Mouse (Mus musculus): Measurements from ENCODE around the gene Cys1.
A peak's percentile ranks its signal among the peaks of the same experiment; 100 is the strongest.

Cys1 gene

DNA sequence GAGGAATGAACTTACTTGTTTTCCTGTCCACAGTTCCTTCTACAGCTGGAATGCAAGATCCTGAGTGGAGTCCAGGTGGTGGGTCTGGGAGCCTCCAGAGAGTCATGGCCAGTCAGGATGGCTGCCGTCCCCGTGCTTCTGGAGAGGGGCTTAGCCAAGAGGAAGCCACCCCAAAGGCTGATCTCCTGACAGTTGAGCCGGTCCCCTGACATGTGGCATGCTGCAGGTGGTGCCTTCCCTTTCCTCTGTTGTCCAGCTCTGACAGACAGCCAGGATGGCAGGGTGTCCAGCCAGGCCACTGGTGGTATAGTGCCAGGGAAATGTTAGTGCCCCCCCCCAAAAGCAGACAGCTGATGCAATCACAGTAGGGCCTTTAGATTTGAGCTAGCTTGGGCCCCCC, 16.9 kb upstream of the Cys1 start:
- DNase-seq (ENCODE audit: extremely low spot score, low spot score), result no peak

DNA sequence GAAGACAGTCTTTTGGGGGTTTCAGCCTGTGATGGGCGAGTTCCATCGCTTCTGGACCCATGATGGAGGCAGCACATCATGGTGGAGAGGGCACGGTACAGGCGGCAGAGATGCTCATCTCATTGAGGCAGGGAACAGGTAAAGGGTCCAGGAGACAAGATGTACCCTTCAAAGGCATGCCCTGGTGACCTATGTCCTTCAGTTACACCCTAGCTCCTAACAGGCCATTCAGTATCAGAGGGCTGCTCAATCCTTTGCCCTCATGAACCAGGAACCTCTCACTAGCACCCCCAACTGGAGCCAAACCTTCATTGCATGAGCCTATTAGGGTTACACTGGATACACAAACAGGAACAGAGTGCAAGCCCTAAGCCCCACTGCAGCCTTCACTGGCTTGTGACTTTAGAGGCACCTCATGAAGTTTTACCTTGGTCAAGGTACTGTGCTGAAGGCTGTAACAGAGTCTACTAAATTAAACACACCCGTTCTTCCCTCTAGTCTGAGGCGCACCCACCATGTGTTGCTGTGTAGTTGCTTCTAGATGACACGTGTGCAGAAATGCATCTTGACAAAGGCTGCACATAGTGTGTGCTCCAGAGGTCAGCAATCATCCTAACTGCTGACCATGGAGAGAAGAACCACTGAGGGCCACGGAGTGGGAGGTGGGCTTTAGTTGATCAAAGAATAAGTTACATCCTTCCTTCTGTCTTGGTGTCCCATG, 16.0 kb upstream of the Cys1 start:
- DNase-seq (ENCODE audit: extremely low spot score, low spot score), result no peak

DNA sequence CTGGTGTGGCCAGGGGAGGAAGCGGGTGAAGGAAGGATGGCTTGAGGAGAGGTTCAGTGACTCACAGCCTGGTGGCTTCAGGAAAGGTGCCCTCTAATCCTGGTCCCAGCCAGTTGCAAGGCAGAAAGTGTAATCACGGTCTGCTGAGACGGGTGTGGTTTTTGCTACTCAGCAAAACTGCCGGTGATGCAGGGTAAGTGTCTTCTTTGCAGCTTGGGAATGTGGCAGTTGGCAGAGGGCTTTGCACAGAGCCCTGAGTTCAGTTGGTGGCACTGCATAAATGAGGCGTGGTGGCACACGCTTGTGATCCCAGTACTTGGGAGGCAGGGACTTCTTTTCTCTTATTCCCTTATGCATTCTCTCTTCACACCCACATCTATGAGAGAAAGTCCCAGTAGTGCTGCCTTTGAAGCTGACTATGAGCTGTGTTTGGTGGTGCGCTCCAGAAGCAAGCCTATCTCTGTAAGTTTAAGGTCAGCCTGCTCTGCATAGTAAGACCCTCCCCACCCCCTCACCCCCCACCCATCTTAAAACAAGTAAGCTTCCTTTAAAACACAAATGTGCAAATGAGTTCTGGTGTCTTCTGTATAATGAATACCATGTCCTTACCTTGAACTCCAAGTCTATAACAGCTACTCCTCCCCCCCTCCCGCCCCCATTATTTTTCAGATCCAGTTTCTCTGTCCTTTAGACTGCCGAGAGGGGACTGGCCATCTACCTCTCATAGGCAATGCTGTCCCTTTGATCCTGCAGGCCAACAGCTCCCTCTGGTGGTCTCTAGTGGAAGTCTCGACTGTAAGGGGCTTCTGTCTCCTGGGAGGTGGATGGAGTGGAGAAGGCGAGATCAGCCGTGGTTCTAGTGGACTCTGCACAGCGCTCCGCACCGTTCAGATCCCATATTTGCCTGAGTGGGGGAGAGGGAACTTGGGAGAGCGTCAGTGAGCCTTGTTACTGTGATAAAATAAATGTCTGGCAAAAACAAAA, 15.2 kb upstream of the Cys1 start:
- DNase-seq (ENCODE audit: extremely low spot score, low spot score), result peak; percentile 87

GRCm38 (mm10) chr12:24690351-24690750, 8.7 kb upstream of the Cys1 start:
- no peak for DNase-seq (ENCODE audit: extremely low spot score, low spot score)

DNA sequence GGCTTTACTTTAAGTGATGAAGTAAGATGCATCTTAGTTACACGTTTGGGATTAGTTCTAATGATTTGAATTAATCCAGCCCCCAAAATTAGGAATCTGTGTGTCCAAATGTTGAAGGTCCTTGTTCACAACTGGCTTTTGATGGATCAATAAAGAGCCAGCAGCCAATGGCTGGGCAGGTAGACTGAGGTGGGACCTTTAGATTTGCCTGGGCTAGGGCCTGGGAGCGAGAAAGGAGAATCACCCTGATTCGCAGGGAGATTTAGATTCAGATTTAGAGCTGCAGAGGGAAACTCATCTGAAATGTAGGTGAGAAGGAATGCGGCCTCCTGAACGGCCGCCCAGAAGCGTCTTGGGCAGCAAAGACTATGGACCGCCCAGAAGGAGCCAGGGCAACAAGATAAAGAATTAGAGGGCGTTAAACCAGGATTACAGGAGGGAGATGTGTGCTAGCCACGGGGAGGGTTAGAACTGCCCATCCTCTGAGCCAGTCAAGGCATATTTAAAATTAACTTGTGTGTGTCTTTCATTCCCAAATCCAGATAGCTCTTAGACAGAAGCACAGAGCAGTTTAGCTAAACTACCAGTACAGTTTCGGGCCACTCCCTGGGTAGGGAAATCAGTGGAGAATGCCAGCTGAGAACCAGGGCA, 5.2 kb upstream of the Cys1 start:
- DNase-seq (ENCODE audit: extremely low spot score, low spot score), result no peak

- DNase-seq (ENCODE audit: extremely low spot score, low spot score), result no peak
Measured at GRCm38 (mm10) chr12:24686038-24686695, 4.6 kb upstream of the Cys1 start.

GRCm38 (mm10) chr12:24683461-24683860, 1.8 kb upstream of the Cys1 start:
- DNase-seq (ENCODE audit: extremely low spot score, low spot score), result no peak

GRCm38 (mm10) chr12:24682563-24682962, 950 bp upstream of the Cys1 start:
- DNase-seq (ENCODE audit: extremely low spot score, low spot score), result no peak

DNA sequence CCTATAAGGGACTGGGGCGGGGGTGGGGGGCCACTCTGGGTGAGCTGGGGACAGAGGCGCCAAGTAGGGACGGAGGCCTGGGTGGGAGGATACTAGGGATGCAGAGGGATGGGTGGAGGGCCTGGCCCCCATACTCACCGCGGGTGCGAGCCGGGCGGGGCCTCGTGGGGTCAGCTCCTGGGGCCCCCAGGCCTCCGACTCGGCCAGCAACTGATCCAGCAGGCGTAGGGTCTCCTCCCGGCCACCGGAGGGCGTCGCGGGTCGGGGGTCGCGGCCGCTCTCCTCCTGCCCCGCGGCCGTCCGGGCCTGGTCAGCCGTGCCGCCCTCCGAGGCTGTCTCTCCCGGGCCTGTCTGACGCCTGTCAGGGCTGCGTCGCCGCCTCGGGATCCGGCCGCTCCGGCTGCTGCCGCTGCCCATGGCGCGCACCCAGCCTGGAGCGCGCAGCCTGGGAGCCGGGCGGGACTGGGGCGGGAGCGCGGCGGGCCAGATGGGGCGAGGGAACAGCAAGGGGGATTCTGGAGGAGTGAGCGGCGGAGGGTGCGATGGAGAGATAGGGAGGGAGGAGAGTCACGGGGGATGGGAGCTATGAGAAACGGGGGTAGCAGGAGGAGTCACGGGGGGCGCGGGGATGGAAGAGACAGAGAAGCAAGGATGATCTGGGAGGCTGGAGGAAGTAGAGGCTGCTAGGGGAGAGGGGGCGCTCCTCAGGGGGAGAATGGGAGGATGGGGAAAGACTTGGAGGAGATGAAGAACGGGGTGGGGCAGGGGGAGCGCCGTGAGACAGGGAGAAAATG, 924 bp downstream of the Cys1 start:
- DNase-seq (ENCODE audit: extremely low spot score, low spot score), result peak; percentile 64

DNA sequence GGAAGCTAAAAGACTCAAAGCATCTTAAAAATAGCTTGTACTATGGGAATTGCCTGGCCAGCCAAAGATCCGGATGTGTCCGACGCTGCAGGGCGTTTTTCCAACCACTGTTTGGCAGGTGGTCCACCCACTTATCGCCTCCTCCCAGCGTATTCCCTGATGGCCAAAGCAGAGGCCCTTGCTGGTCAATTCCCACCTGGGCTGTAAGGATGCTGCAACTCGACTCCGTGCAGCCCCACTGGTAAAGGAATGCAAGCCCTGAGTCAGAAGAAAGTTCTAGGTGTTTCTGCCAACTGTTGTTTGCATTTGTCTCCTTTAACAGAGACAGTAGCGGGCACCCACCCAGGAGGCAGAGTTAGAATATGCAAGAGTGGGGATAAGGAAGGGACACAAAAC, 1.5 kb downstream of the Cys1 start:
- peak; percentile 28 for DNase-seq (ENCODE audit: extremely low spot score, low spot score)

GRCm38 (mm10) chr12:24662131-24662530, 19.5 kb downstream of the Cys1 start:
- DNase-seq (ENCODE audit: extremely low spot score, low spot score), result no peak

DNA sequence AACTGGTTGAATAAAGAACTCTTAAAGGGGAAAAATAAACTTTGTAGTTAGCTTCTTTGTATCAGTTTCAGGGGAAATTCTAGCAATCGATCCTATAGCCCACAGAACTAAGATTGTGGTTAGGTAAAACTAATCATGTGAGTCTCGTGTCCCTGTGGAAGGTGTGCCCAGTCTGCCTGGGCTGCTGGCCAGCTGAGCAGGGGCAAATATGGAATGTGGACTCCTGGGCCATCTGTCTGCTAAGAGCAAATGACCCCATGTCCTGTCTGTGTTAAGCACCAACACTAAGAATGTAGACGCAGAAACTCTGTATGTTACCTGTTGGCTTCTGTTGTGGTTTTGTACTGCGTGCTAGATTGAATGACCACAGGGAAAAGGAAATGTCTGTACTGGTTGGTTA, 20.5 kb downstream of the Cys1 start:
- DNase-seq (ENCODE audit: extremely low spot score, low spot score), result no peak

DNA sequence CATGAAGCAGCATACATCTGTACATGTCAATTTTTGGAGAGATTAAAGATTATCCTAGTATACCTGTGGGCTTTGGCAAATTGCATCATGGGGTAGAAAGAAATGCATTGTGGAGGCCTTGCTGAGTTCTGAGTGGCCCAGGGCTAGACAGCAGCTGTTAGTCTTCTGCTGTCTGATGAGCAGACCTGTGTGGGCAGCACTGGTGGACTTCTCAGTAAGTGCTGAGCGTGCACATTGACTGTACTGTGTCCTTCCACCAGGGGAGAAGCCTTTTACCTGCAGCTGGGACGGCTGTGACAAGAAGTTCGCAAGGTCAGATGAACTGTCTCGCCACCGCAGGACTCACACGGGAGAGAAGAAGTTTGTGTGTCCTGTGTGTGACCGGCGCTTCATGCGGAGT, 21.7 kb downstream of the Cys1 start:
- DNase-seq (ENCODE audit: extremely low spot score, low spot score), result no peak

GRCm38 (mm10) chr12:24658998-24659397, 22.6 kb downstream of the Cys1 start:
- no peak for DNase-seq (ENCODE audit: extremely low spot score, low spot score)

DNA sequence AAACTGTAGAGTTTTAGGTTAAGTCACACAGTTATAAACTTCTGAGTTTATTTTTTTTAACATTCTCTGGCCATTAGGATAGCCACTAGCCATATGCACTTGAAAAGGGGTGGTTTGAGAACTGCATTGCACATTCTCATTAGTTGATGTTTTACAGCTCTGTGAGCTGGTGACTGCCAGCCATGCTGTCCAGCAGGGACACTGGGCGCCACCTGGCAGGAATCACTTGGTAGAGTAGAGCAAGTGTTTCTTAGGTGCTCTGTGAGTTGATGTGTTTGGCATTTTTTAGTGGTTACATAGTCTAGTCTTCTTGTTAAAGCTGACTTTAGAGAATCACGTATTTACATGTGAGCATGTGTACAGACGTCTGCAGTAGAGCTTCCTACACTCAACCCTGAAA, 25.2 kb downstream of the Cys1 start:
- DNase-seq (ENCODE audit: extremely low spot score, low spot score), result no peak

- no peak for DNase-seq (ENCODE audit: extremely low spot score, low spot score)
Measured at GRCm38 (mm10) chr12:24654065-24654862, 27.3 kb downstream of the Cys1 start.

- DNase-seq (ENCODE audit: extremely low spot score, low spot score), result peak; percentile 97
Measured at GRCm38 (mm10) chr12:24651642-24652342, 29.8 kb downstream of the Cys1 start.

GRCm38 (mm10) chr12:24651063-24651557, 30.5 kb downstream of the Cys1 start, which contains the start of gene Klf11:
Gene Klf11 (plus strand): TSS chr12:24651274.
- peak; percentile 99 for DNase-seq (ENCODE audit: extremely low spot score, low spot score)

All from neural tube, embryonic 10.5 days (tissue).